Mouse (Mus musculus) lung, postnatal 36 days (tissue): ENCODE results near the gene Nyap1.

ENCODE experiments used
- DNase-seq: peaks from one replicate; pipeline ENCODE4 v3.0.0; 2022; ENCODE audit warnings: mixed read lengths

Nyap1 gene

DNA sequence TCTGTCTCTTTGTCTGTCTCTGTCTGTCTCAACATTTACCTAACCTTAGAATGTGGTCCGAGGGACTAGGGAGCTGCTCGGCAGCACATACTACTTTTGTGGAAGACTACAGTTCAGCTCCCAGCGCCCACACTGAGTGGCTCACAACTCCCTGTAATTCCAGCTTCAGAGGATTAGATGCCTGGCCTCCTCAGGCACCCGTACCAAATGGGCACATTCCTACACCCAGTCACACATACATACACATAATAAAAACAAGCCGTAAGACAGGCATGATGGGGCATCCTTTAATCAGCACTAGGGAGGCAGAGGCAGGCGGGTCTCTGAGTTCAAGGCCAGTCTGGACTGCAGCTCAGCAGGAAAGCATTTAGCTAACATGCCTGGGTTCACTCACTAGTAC is 1.4 kb upstream of the Nyap1 start:
- DNase-seq = no peak

DNA sequence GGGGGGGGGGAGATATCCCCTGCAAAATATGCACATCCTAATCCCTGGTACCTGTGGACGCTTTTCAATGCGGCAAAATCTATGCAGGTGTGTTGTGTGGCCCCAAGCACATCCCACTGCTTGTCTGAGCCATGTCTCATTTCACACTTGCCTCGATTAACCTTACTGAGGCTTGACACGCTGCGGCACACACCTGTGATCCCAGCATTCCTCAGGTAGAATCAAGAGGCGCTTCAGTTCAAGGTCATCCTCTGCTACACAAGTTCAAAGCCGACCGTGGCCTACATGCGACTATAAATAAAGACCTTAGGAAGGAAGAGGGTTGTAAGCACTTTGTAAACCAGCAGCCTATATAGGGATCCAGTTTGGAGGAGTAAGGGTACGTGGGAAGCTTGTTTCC is 641 bp upstream of the Nyap1 start:
- no peak for DNase-seq

DNA sequence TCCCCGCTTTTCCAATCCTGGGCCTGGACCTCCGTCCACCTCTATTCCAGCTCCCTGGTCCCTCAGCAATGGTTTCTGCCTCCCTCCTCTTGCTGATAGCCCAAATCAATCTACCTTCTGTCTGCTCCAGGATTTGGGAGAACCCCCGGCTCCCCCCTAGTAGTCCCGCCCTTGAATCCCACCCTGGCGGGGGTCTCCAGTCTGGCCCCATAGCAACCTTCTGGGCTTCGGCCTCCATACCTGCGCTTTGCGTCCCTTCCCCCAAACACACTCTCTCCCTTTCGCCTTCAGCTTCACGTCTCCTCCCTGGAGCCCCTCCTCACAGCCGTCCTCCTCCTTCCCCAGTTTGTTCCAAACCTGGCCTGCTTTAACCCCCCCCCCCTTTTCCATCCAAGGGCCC is 901 bp downstream of the Nyap1 start:
- DNase-seq = no peak

DNA sequence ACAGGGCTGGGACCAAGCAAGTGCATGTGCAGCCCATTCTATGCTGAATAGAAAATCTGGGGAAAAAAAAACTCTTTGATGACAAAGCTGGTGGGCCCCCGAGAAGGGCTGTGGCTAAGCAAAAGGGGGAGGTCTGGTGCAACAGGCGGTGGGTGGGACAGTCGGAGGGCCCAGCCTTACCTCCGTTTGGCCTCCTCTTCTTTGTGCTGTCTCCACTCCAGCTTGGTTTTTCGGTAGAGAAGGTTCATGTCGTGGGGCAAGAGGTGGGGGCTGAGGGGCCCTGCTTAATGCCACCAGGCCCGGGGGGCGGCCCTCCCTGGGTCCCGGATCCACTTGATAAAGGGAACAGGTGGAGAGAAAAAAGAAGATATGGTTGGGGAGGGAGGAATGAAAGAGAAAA is 1.9 kb downstream of the Nyap1 start:
- DNase-seq = no peak

DNA sequence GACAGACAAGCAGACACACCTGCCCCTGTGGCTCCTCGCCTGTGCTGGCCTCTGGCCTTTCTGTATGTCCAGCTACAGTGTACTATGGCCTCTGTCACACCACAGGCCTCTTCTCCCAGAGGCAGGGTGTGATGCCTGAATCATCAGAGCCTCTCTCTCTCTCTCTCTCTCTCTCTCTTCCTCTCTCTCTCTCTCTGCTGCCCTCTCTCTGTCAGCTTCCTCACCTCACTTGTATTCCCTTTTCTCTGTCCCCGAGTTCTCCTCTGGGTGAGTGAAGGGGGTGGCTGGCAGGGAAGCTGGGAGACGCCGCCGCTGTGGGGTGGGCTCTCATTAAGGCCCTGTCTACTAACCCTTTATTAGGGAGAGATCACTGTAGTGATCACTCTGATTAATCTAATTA is 2.9 kb downstream of the Nyap1 start:
- DNase-seq = no peak

DNA sequence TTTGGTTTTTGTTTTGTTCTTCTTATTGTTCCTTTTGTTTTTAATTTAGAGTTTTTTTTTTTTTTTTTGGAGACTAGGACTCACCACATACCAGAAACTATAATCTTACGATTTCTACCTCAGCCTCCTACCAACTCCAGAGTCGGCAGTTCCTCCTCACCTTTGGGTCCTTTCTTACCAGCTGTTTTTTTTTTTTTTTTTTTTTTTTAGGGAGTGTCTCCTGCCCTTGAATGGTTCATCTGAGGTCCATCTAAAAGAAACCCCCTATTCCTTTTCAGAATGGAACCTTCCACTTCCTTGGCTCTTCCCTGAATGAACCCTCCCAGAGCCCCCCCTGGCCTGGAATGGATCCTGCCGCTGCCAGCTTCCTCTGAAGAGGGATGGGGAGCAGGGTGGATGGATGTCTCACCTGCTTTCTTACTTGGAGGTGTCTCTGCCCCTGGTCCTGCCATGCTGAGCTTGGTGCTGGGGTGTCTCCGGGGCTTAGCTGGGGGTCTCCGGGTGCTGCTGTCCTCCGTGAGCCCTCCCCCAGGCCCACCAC is 3.9 kb downstream of the Nyap1 start:
- DNase-seq = no peak

DNA sequence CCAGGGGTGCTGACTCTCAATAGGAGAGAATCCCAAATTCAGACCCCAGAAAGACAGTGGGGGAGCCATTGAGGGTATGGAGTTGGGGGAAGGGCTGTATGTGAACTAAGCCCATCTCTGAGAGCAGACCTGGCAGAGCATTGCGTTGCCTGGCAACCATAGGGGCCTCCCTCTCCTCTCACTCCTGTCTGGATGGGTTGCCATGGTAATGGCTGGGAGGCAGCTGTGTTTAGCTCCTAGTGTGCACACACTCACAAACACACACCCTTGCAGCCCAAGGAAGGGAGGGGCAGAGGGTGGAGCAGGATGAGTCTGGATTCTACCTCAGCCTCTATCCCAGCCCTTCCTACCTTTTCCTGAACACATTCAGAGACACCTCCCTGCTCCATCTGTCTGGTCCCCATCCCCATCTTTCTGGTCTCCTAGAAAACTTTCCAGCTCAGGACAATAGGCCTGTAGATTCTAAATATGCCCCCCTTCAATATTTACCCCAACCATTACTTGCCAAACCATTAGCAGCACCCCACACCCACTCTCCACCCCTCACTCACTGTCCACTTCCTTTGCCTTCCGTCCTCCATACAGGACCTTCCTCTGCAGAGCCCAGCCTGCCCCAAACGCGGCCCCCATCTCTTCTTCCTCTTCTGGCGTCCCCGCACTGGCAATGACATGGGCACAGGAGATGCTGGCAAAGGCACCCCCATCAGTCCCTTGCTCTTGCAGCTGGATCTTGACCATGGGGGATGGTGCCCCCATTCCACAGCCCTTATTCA is 6.9 kb downstream of the Nyap1 start:
- DNase-seq = no peak

DNA sequence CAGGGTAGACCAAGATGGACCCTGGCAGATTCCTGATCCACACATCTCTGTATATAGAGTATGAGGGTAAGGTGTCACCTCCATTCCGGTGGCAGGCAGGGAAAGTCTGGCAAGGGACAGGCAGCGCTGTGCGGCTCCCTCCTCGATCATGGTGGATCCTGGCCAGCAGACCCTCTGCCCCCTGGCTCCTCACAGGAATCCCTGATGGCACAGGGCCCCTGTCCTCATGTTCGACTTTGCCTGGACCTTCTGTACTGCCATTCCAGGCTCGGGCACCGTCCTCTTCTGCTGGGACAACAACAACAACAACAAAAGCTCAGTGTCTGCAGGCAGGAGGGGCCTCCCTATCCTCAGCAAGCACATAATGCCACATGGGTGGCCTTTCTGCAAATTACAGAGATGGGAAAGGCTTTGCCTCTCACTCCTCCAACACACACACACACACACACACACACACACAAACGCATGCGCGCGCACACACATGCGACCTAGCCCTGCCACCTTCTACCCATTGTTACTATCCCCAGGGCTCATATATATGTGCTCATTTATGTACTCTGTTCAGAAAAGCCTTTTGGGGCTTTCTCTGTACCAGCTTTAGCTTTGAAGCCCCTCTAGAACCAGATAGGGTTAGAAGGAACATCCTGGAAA is 7.6 kb downstream of the Nyap1 start:
- no peak for DNase-seq

DNA sequence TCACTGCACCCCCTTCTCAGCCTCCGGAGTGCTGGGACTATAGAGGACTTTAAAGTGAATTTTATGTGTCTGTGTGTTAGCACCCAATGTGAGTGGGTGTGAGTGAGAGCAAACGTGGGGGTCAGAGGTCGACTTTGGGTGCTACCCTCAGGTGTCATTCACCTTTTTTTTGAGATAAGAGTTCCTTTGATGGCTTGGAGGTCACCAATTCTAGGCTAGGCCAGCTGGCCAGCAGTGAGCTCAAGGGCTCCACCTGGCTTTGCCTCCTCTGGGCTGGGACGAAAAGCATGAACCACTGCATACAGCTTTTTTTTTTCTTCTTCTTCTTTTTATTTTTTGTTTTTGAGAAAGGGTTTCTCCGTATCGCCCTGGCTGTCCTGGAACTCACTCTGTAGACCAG is 14.6 kb downstream of the Nyap1 start:
- DNase-seq = no peak

DNA sequence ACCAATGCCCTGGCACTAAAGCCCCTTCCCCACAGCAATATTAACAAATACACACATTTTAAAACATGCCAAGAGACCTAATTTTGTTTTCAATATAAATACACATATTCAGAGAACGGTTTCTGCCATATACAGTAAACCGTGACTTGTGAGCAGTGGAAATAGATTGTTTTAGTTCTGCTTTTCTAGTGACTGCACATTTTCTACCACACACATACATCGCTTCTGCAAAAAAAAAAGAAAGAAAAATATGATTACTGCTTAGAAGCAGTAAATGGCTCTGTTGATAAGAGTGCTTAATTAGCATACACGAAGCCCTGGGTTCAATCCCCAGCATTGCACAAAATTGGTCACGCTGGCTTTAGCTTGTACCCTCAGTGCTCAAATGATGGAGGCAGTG is 17.6 kb downstream of the Nyap1 start:
- no peak for DNase-seq

DNA sequence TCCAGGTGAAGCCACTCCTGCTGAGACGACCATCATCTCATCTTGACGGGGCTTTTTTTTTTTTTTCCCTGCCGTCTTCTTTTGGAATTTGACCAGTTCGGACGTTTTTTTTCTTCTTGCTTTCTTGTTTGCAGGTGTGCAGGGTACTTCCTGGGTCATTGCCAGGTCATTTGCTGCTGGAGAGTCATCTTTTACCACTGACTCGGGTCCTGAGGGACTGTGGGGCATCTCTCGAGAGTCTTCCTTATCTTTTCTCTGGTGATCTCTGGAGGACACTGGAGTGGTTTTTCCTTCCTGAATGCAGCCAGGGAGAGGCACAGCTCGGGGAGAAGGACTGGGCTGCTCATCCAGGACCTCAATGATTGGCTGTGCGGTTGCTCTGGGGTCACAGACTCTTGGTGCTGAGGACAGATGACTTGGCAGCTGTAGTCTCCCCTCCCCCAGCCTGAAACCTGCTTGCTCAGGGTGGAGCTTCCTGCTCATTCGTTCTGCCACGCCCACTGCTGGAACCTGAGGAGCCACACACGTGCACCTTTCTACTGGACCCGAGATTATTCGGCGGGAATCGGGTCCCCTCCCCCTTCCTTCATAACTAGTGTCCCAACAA is 20.7 kb downstream of the Nyap1 start:
- peak; percentile 69 for DNase-seq

DNA sequence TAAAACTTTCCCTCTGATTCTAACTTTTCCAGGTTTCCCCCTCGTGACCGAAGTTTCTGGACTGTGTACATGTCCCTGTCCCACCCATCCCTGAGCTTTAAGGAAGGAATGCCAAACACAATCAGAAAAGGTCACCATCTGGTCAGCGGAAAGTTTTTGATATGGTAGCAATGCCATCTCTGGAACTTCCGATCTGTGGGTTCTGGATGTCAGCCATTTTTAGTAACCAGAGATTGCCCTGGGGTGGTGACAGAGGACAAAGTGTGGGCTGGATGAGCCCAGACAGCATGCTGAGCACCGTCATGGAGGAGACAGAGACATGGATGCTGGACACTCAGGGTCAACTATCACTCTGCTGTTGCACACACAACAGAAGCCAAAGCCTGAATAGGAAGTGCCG is 22.3 kb downstream of the Nyap1 start:
- DNase-seq = no peak

DNA sequence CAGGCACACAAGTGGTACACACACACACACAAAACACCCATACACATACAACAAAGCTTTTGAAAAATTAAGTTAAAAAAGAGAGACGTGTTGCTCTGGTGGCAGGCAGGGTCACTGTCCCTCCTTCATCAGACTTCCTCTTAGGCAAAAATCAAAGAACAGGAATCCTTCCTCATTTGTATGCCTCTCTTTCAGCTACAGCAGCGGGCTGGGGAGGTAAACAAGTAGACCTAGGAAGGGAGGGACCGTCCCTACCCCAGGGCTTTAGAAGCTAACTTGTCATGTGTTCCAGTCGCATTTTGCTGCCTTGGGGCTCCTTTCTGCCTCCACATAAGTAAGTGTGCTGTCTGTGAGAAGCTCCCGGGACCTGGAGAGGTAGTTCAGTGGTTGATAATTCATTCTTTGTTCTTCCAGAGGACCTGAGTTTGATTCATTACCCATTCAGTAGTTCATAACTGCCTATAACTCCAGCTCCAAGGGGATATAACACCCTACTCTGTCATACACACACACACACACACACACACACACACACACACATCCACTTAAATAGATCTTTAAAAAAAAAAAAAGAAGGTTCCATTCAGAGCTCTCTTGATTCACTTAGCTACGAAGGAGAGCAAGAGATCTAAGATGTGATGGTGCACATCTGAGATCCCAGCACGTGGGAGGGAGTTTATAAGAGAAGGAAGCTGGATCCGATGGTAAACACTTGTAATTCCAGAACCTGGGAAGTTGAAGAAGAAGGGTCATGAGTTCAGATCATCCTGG is 23.2 kb downstream of the Nyap1 start:
- no peak for DNase-seq

DNA sequence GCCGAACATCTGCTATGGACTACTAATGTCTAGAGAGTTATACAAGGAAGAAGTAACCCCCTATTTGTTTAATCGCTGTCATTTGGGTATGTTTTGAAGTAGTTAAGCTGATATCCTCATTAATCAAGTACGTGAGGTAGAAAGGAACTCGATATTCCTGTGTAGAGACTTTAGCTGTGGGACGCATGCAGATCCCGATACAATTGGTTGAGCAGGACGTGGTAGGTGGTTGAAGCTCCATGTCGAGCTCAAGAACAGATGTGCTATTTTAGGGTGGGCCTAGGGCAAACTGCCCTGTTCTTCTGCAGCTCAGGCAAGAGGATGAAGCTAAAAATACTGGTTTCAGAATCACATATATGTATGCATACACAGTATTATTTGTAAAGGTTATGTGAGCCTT is 25.7 kb downstream of the Nyap1 start:
- no peak for DNase-seq

DNA sequence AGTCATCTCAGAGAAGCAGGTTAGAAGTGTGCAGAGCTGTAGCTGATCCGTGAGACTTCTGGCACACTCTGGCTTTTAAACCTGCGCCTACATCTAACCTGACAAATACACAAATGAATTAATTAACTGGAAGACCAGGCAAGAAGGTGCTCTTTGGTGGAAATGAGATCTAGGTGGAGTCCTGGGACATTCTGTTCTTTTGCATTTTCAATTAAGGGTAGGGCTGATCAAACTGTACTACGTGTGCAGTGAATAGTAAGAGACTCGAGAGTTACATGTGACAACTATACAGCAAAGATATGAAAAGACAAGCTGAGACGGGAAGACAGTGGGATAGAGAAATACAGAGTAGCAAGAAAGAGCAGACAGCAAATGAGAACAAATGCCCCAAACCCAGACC is 28.0 kb downstream of the Nyap1 start:
- DNase-seq = no peak

DNA sequence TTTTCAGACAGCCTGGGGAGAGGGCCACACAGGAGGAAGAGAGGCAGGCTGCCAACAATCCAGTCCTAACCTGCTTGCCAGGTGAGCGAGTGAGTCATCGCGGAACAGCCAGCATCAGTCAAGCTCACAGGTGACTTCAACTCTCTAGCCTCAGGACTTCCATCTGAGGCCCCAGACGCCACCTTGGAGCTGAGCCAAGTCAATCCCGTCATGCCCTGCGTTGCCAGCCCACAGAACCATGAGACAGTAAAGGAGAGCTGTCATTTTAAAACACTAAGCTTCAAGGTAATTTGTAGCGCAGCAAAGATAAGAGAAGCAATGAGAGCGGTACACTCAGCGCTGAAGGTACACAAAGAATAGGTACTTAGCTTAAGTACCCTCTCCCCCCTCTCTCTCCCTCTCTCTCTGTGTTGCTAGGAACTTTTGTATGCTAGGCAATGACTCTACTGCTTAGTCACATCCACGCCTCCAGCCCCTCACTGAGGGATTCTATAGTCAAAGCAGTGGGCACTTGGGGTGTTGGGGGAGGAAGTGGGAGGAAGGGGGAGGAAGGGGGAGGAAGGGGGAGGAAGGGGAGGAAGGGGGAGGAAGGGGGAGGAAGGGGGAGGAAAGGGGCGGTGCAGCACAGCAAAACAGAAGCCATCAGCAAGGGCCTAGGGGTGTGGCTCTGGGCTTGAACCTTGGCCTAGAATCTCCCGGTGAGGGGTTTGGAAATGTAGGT is 34.3 kb downstream of the Nyap1 start:
- DNase-seq = peak; percentile 93

DNA sequence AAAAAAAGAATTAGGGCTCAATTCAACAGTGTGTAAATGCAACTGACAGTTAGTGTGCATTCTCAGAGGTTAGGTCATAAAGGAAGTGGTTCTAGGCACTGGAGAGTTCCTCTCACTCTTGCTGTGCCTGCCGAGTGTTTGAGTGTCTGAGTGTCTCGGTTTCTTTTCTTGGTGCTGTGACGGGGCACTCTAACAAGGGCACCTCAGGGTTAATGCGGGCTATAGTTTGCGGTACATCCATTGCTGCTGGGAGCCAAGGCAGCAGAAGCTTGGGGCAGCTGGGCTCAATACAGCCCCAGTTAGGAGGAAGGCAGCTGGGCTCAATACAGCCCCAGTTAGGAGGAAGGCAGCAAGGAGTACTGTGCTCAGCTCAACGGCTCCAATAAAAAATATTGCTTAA is 36.2 kb downstream of the Nyap1 start:
- no peak for DNase-seq

DNA sequence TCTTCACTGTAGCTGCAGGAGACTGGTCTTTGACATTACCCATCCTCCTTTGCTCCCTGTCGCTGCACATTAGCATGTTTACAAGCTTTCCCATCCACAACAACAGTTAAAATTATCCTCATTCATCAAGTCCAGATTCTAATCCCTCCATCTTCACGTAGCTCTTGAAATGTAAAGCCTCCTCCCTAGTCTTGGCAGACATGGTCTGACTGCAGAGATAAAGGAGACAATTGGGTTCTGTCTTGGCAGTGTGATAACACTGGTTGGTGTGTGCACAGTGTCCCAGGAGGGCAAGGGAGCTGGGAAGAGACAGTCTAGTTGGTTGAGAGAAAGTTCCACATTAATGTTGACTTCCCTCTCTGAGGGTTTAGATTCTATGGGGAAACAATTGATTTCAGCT is 41.6 kb downstream of the Nyap1 start:
- no peak for DNase-seq

DNA sequence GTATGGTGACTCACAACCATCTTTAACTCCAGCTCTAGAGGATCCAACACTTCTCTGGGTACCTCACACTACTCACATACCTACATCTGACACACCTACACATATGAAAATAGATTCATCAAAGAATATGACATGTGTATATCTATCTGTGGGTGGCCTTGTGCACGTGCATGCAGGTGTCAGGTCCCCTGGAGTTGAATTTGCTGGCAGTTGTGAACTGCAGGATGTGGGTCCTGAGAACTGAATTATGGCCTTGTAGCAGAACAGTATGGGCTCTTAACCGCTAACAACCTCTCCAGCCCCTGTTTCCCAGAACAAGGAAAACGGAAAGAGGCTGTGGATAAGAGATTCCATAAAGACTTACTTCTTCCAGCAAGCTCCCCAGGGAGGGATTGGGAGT is 42.3 kb downstream of the Nyap1 start:
- no peak for DNase-seq

DNA sequence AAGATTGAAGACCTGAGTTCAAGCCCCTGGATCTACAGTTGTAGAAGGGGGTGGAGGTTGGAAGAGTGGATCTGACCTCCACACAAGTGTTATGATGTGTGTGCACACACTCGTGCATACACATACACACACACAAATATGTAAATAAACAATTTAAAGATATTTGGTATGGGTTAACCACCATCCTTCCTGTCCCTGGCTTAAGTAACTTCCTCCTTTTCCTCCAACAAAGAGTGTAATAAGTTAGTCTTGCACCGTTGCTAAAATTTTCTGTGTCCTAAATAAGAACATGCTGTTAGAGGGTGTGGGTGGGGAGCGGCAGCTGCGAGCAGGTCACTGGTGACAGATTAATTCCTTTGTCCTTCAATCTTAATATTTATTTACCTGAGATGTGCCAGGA is 45.5 kb downstream of the Nyap1 start:
- DNase-seq = no peak

DNA sequence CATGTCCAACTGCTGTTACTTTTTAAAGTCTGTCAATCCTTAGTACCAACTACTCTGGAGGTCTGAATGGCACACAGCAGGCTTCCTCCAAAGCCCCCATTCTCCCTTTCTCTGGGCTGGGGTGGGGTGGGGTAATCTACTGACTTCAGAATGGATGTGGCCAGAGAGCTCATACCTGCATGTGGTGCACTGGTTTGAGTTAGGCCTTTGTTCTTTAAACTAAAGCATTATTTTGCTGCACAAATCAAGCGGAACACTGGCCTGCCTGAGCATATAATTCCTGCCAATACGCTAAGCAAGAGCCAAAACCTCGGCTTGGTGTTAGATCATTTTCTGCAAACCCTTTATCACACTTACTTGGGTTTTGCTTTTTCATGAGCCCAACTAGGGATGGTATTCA is 46.6 kb downstream of the Nyap1 start:
- no peak for DNase-seq

DNA sequence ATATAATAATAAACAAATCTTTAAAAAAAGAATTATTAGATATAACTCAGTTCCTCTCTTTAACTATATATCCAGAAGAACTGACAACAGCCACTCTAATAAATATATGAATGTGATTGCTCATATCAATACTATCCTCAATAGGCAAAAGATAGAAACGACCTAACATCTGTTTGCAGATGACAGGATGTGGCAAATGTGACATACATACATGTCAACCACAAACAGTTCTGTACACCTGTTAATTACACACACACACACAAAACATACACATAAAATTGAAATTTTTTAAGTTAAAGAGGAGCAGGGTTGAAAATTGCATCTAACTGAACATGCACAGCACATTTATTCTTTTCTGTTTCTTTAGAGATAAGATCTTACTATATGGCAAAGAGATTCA is 49.5 kb downstream of the Nyap1 start:
- DNase-seq = no peak

DNA sequence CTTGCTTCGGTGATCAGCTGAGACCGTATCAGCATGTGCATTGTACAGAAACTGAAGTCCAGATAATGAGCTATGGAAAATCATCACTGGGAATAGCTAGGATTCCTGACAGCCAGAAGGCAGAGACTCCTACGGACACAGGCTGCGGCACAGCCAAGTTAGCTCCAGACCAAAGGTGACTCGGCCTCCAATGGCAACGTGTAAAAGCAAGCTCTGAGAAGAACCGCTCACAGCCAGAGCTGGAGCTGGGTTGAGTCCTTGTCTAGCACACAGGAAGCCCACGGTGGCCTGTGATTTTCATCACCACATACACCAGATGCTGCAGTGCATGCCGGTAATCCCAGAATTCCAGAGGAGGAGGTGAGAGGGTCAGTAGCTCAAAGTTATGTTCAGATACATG is 50.9 kb downstream of the Nyap1 start:
- DNase-seq = no peak
